Mouse (Mus musculus) bone marrow, adult 2 months (tissue): Measurements from ENCODE around the gene Gm26620.

Experiments used
- CTCF ChIP-seq: fragments of 200-500 bp; IDR thresholded peaks from 2 replicates; pipeline ENCODE4 v1.5.1; 2011; ENCODE audit warnings: low read length, control low read depth; ENCODE audit not compliant: control insufficient read depth, insufficient read depth
- POLR2A ChIP-seq: fragments of 200-500 bp; IDR thresholded peaks from 2 replicates; pipeline ENCODE4 v1.6.1; 2011; ENCODE audit warnings: low read depth, mild to moderate bottlenecking, control low read depth, low read length, borderline replicate concordance; ENCODE audit not compliant: control insufficient read depth

GRCm38 (mm10) chr1:170868905-170869283, 16.0 kb upstream of the Gm26620 start:
- no peak for TF ChIP-seq POLR2A
- TF ChIP-seq CTCF = no peak
